Mouse (Mus musculus): ENCODE data around the gene Prrt1.

GRCm38 (mm10) chr17:34597566-34598095, 31.7 kb upstream of the Prrt1 start, which contains the start of gene Ager:
- TF ChIP-seq CTCF (IDR thresholded peaks at IDR 0.05; ENCODE audit: low read depth) (no peak), EP300 (optimal IDR thresholded peaks at IDR 0.05) (no peak)

All from stomach, postnatal 0 days (tissue).